ENCODE assay signal across 24 mouse cellular contexts in the genomic region with DNA sequence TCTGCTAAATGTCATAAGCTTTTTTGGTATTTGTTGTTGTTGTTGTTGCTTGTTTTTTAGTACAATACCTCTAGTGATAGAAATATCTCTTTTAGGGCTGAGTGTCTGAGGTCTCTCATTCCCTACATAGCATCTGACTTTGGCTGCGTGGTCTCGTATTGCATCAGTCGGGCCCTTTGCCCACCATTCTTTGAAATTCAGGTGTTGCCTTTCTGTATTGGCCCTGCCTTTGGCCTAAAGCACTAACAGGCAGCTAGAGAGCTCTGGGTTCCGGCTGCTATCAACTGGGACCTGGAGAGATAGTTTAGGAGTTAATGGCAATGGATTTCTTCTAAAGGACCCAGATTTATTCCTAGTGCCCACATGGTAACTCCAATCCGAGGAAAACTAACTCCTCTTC. TPM values are rescaled to one million over a fixed set of nuclear protein-coding genes. Genes with fewer than 3 reads are reported as not detected.
"Had no signal": no experiment of that assay in that cellular context is flagged by ENCODE, and none has a peak within 500 bp of the region (broad histone marks: within the 10 kb centered on the region; RNA-seq: fewer than 3 reads in every experiment).

No protein-coding gene starts in this region.

- DNase-seq: lung, adult 18-20 months; lung, embryonic 14.5 days; lung, postnatal 10 days; lung, postnatal 4 days; right cerebral cortex, postnatal 25 days; right cerebral cortex, postnatal 4 days; spleen, adult 18-20 months; thymus, adult 18-20 months; thymus, postnatal 14 days; thymus, postnatal 36 days had no signal

- H3K27me3 ChIP-seq: midbrain, embryonic 15.5 days; neural tube, embryonic 12.5 days had no signal

- H3K9me3 ChIP-seq: liver, embryonic 15.5 days; megakaryocyte, embryonic 14.5 days; midbrain, embryonic 12.5 days; midbrain, embryonic 15.5 days; neural tube, embryonic 12.5 days had no signal

- H3K27ac ChIP-seq: liver, embryonic 15.5 days; midbrain, embryonic 12.5 days; midbrain, embryonic 15.5 days; neural tube, embryonic 12.5 days had no signal

- H3K9ac ChIP-seq: liver, embryonic 15.5 days; lung, embryonic 14.5 days; midbrain, embryonic 12.5 days; midbrain, embryonic 15.5 days; neural tube, embryonic 12.5 days had no signal

- H3K4me3 ChIP-seq: liver, embryonic 15.5 days; megakaryocyte, embryonic 14.5 days; midbrain, embryonic 12.5 days; midbrain, embryonic 15.5 days; neural tube, embryonic 12.5 days had no signal

- ATAC-seq: midbrain, embryonic 15.5 days had no signal

- H3K4me2 ChIP-seq: liver, embryonic 15.5 days; lung, embryonic 14.5 days; midbrain, embryonic 12.5 days; midbrain, embryonic 15.5 days; neural tube, embryonic 12.5 days had no signal

- H3K36me3 ChIP-seq: liver, embryonic 15.5 days; midbrain, embryonic 12.5 days; midbrain, embryonic 15.5 days; neural tube, embryonic 12.5 days had no signal

RNA-seq across cellular contexts. Expression of a gene that starts 53.5 kb away (rescaled TPM):
- total RNA-seq: megakaryocyte progenitor cell, adult 5-6 weeks; midbrain, postnatal 0 days; monocyte, adult 5-6 weeks had no signal
- polyA plus RNA-seq: liver, embryonic 15.5 days; lung, embryonic 14.5 days; lung, embryonic 16.5 days; midbrain, embryonic 12.5 days; midbrain, embryonic 15.5 days; midbrain, postnatal 0 days; neural tube, embryonic 14.5 days; small intestine, adult 2 months; stomach, embryonic 14.5 days; stomach, embryonic 16.5 days; thymus, postnatal 0 days had no signal
